Mouse (Mus musculus): ENCODE data around the gene Gprc5d. TPM values are rescaled to one million over a fixed set of nuclear protein-coding genes. Genes with fewer than 3 reads are reported as not detected.
A peak's percentile ranks its signal among the peaks of the same experiment; 100 is the strongest.

The Gprc5d gene
- total RNA-seq, 2 experiments from 2014 or later, result 5.0 TPM; not detected in 1

DNA sequence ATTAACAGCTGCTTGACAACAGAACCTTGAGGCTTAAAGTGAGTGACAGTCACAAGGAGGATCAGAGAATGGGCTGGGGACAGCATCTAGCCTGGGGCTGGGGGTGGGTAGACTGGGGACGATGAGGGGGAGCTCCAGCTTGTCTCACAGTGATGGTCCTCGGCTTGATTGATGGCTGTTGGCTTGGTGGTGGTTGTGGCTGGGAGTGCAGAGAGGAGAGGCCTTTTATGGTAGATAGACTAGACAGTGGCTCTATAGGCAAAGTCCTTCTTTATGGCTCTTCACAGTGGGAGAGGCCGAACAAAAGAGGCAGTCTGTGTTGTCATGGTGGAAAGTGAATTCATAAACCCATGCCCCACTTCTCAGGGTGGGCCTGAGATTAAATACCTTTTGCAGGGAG lies 41.9 kb downstream of the Gprc5d start:
- ATAC-seq (replicated peaks; ENCODE audit: low FRiP score, poor library complexity, severe bottlenecking), result no peak

GRCm38 (mm10) chr6:135074405-135074947 lies 43.6 kb downstream of the Gprc5d start:
- no peak for ATAC-seq (replicated peaks; ENCODE audit: low FRiP score, poor library complexity, severe bottlenecking)

GRCm38 (mm10) chr6:135070347-135070746 lies 47.7 kb downstream of the Gprc5d start:
- no peak for ATAC-seq (replicated peaks; ENCODE audit: low FRiP score, poor library complexity, severe bottlenecking)

- ATAC-seq (replicated peaks; ENCODE audit: low FRiP score, poor library complexity, severe bottlenecking), result no peak
These were observed 48.2 kb downstream of the Gprc5d start for GRCm38 (mm10) chr6:135069856-135070255.

DNA sequence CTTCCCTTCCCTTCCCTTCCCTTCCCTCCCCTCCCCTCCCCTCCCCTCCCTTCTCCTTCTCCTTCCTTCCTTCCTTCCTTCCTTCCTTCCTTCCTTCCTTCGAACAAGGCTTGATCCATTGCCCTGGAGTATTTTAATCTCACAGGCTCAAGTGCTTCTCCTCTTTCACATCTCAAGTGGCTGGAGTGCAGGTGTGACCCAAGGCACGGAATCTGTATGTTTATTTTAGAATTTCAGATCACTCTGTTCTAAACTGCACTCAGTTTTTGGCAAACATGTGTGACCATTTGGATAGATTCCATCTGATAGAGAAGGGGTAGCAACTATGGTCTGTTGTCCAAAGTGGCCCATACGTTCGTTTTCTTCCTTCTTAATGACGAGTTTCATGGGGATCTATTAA lies 49.9 kb downstream of the Gprc5d start:
- ATAC-seq (replicated peaks; ENCODE audit: low FRiP score, poor library complexity, severe bottlenecking), result no peak

GRCm38 (mm10) chr6:135066795-135067445 lies 51.2 kb downstream of the Gprc5d start:
- no peak for ATAC-seq (replicated peaks; ENCODE audit: low FRiP score, poor library complexity, severe bottlenecking)

DNA sequence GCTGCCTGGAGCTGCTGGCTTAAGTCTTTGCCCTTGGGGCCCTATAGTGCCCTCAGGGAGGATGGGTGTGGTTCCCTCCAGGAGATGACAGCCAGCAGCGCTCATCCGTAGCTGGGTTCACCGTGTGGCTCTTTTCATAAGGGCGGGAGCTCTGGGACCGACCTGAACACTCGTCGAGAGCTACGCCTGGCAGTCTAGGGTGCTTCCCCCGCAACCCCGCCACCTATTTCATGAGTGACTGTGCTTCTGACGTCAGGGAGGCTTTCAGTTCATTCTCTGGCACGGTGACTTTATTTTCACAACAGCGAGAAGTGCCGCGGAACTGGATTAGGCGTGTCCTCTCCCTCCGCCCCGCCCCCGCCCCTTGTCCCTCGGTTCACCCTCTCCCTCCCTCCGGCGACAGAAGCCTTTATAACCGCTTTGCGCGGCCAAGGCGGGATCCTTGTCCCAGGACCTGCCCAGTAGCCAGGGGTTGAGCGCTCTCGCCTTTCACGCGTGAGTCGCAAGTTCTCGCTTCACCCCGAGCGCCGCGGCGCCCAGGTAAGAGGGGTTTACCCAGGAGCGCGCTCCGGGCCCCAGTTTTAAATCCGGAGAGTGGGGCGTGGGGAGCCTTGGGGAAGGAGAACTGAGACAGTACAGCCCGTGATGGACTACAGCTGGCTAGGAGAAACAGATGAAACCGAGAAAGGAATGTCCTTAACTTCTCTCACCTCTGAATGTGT lies 52.7 kb downstream of the Gprc5d start, which contains the start of gene Gprc5a:
TSS of gene Gprc5a (plus strand) at position 416 of the 722 bp plus-strand sequence.
- 0 out of 2 replicates have a peak, but pooled peaks have one; percentile 41 for ATAC-seq (replicated peaks; ENCODE audit: low FRiP score, poor library complexity, severe bottlenecking)

- no peak for ATAC-seq (replicated peaks; ENCODE audit: low FRiP score, poor library complexity, severe bottlenecking)
These were observed 53.5 kb downstream of the Gprc5d start for GRCm38 (mm10) chr6:135064621-135065020.

DNA sequence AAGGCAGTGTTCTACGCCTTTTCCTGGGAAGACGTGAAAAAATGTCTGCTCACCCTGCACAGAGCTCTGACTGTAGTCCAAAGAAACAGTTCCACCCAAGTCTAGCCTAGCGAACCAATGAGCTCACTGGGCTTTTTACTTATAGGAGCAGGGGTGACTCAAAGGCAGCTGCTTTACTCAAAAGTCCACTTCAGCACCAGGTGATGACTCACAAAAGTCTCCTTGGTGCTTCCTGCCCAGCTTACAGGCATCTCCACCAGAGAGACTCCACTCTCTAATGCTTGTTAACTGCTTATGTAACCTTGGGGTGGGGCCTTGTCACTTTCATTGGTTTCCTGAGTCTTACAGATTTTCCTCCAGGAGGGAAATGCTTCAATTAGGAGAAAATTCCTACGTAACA lies 57.4 kb downstream of the Gprc5d start:
- ATAC-seq (replicated peaks; ENCODE audit: low FRiP score, poor library complexity, severe bottlenecking), result no peak

Other genes starting within 250 kb of the Gprc5d start
- 17.3 and 19.7 TPM in 2 replicates for gene Gpr19, start 219.7 kb downstream of the Gprc5d start, total RNA-seq (2015; ENCODE audit: low replicate concordance)
- gene Gpr19, start 219.7 kb downstream of the Gprc5d start, total RNA-seq (2017; ENCODE audit: low replicate concordance), result 7.2 and 11.9 TPM in 2 replicates
- 62.7 and 90.5 TPM in 2 replicates for gene Cdkn1b, start 197.9 kb downstream of the Gprc5d start, total RNA-seq (2015; ENCODE audit: low replicate concordance)
- gene Cdkn1b, start 197.9 kb downstream of the Gprc5d start, total RNA-seq (2017; ENCODE audit: low replicate concordance), result 107 and 117 TPM in 2 replicates
- 8.8 and 11.5 TPM in 2 replicates for gene Apold1, start 136.6 kb downstream of the Gprc5d start, total RNA-seq (2015; ENCODE audit: low replicate concordance)
- 16.0 and 17.9 TPM in 2 replicates for gene Apold1, start 136.6 kb downstream of the Gprc5d start, total RNA-seq (2017; ENCODE audit: low replicate concordance)
- gene Ddx47, start 106.7 kb downstream of the Gprc5d start, total RNA-seq (2015; ENCODE audit: low replicate concordance), result 31.7 and 44.0 TPM in 2 replicates
- 35.2 and 49.3 TPM in 2 replicates for gene Ddx47, start 106.7 kb downstream of the Gprc5d start, total RNA-seq (2017; ENCODE audit: low replicate concordance)
- not detected in 2 replicates for gene Gprc5a, start 52.6 kb downstream of the Gprc5d start, total RNA-seq (2015; ENCODE audit: low replicate concordance)
- not detected in 2 replicates for gene Gprc5a, start 52.6 kb downstream of the Gprc5d start, total RNA-seq (2017; ENCODE audit: low replicate concordance)
- 110 and 154 TPM in 2 replicates for gene Fam234b, start 79.7 kb upstream of the Gprc5d start, total RNA-seq (2015; ENCODE audit: low replicate concordance)
- 96.5 and 104 TPM in 2 replicates for gene Fam234b, start 79.7 kb upstream of the Gprc5d start, total RNA-seq (2017; ENCODE audit: low replicate concordance)
- 192 and 305 TPM in 2 replicates for gene Hebp1, start 79.7 kb upstream of the Gprc5d start, total RNA-seq (2015; ENCODE audit: low replicate concordance)
- 368 and 376 TPM in 2 replicates for gene Hebp1, start 79.7 kb upstream of the Gprc5d start, total RNA-seq (2017; ENCODE audit: low replicate concordance)
- gene Gsg1, start 136.1 kb upstream of the Gprc5d start, total RNA-seq (2015; ENCODE audit: low replicate concordance), result not detected in 2 replicates
- not detected in 2 replicates for gene Gsg1, start 136.1 kb upstream of the Gprc5d start, total RNA-seq (2017; ENCODE audit: low replicate concordance)
- gene Pbp2, start 192.1 kb upstream of the Gprc5d start, total RNA-seq (2015; ENCODE audit: low replicate concordance), result 1.7 TPM in 1 of 2 replicates, not detected in the other
- gene Pbp2, start 192.1 kb upstream of the Gprc5d start, total RNA-seq (2017; ENCODE audit: low replicate concordance), result not detected in 2 replicates
- gene Emp1, start 244.3 kb upstream of the Gprc5d start, total RNA-seq (2015; ENCODE audit: low replicate concordance), result 3.2 TPM in 1 of 2 replicates, not detected in the other
- gene Emp1, start 244.3 kb upstream of the Gprc5d start, total RNA-seq (2017; ENCODE audit: low replicate concordance), result 0.77 and 2.0 TPM in 2 replicates

All from erythroid progenitor cell, adult 5-6 weeks (primary cell).